Mouse (Mus musculus) intestine, embryonic 15.5 days (tissue): ENCODE results near the gene Slc7a1. TPM values are rescaled to one million over a fixed set of nuclear protein-coding genes. Genes with fewer than 3 reads are reported as not detected.

Experiments used
- ATAC-seq: fragments of 200-750 bp; cut with Nextera tagmentation; 2 replicates; pipeline ENCODE4 v1.8.0; 2017; ENCODE audit warnings: moderate TSS enrichment, moderate library complexity
- H3K27ac ChIP-seq: fragments of 300-500 bp; sonication (generic); 2 replicates; pipeline ENCODE4 v1.5.1; 2015; ENCODE audit warnings: mild to moderate bottlenecking, inconsistent platforms
- H3K27me3 ChIP-seq: fragments of 300-500 bp; sonication (generic); replicated peaks from 2 replicates; pipeline ENCODE4 v1.6.1; 2015; ENCODE audit warnings: inconsistent platforms
- H3K36me3 ChIP-seq: fragments of 300-500 bp; sonication (generic); 2 replicates; pipeline ENCODE4 v1.6.1; 2015; ENCODE audit warnings: inconsistent platforms
- H3K4me1 ChIP-seq: fragments of 300-500 bp; sonication (generic); replicated peaks from 2 replicates; pipeline ENCODE4 v1.6.1; 2015; ENCODE audit warnings: inconsistent platforms
- H3K4me2 ChIP-seq: fragments of 300-500 bp; sonication (generic); replicated peaks from 2 replicates; pipeline ENCODE4 v1.6.1; 2015; ENCODE audit warnings: mild to moderate bottlenecking, inconsistent platforms
- H3K4me3 ChIP-seq: fragments of 300-500 bp; sonication (generic); replicated peaks from 2 replicates; pipeline ENCODE4 v1.5.1; 2015; ENCODE audit warnings: inconsistent platforms
- H3K9ac ChIP-seq: fragments of 300-500 bp; sonication (generic); 2 replicates; pipeline ENCODE4 v1.6.1; 2015; ENCODE audit warnings: inconsistent platforms
- H3K9me3 ChIP-seq: fragments of 300-500 bp; sonication (generic); 2 replicates; pipeline ENCODE4 v1.6.1; 2016; ENCODE audit warnings: inconsistent platforms
- WGBS: fragments of 180-500 bp; shearing (Covaris S2); methylation state at CpG from one replicate; pipeline ENCODE4 v1.1.7; 2015; 5-methylcytosine and 5-hydroxymethylcytosine counted together
- polyA plus RNA-seq: library from polyadenylated mRNA; unstranded; fragments of >200 nt; fragmentation: Nextera tagmentation; extraction: Ambion mirVana; gene quantifications from 2 replicates; pipeline ENCODE4 v1.2.1, GENCODE M21; 2015

Slc7a1 gene
- polyA plus RNA-seq, 1 experiment from 2014 or later, result 28.8 TPM

GRCm38 (mm10) chr5:148412504-148412903 lies 12.8 kb upstream of the Slc7a1 start:
- Histone ChIP-seq H3K4me1 (no peaks in the 10 kb centered on the region; the same call in 1 of the 2 replicates), H3K36me3 (no peaks in the 10 kb centered on the region), H3K4me2 (no peak overlapping the region), H3K27ac (no peak overlapping the region), H3K9ac (no peak overlapping the region), H3K4me3 (no peak overlapping the region), H3K9me3 (no peaks in the 10 kb centered on the region), H3K27me3 (no peaks in the 10 kb centered on the region)
- 95% methylated on average over 4 of the region's 4 CpGs for WGBS
- ATAC-seq, result no peak

GRCm38 (mm10) chr5:148409465-148409864 lies 9.8 kb upstream of the Slc7a1 start:
- Histone ChIP-seq H3K9me3 (no peaks in the 10 kb centered on the region), H3K4me3 (no peak overlapping the region), H3K9ac (no peak overlapping the region), H3K4me2 (no peak overlapping the region), H3K36me3 (no peaks in the 10 kb centered on the region), H3K4me1 (no peaks in the 10 kb centered on the region; the same call in 1 of the 2 replicates), H3K27me3 (no peaks in the 10 kb centered on the region), H3K27ac (no peak overlapping the region)
- peak; percentile 53 for ATAC-seq
- 72% methylated on average over 8 of the region's 8 CpGs for WGBS

- no peak overlapping the region for H3K4me3 ChIP-seq
- no peak overlapping the region for H3K27ac ChIP-seq
- H3K4me2 ChIP-seq, result no peak overlapping the region
- H3K9me3 ChIP-seq, result no peaks in the 10 kb centered on the region
- no peaks in the 10 kb centered on the region for H3K27me3 ChIP-seq
- no peaks in the 10 kb centered on the region; the same call in 1 of the 2 replicates for H3K4me1 ChIP-seq
- no peak for ATAC-seq
- WGBS, result 91% methylated on average over 2 of the region's 2 CpGs
- no peak overlapping the region for H3K9ac ChIP-seq
- H3K36me3 ChIP-seq, result no peaks in the 10 kb centered on the region
Observed at GRCm38 (mm10) chr5:148406913-148407312, 7.2 kb upstream of the Slc7a1 start.

- H3K27me3 ChIP-seq, result no peaks in the 10 kb centered on the region
- no peak overlapping the region for H3K4me3 ChIP-seq
- H3K27ac ChIP-seq, result no peak overlapping the region
- no peak overlapping the region for H3K4me2 ChIP-seq
- 94% methylated on average over 7 of the region's 7 CpGs for WGBS
- no peaks in the 10 kb centered on the region for H3K4me1 ChIP-seq
- no peaks in the 10 kb centered on the region for H3K9me3 ChIP-seq
- H3K9ac ChIP-seq, result no peak overlapping the region
- no peaks in the 10 kb centered on the region for H3K36me3 ChIP-seq
- ATAC-seq, result no peak
Observed at GRCm38 (mm10) chr5:148404548-148404947, 4.8 kb upstream of the Slc7a1 start.

GRCm38 (mm10) chr5:148402641-148403040 lies 2.9 kb upstream of the Slc7a1 start:
- ATAC-seq, result no peak
- 74% methylated on average over 4 of the region's 4 CpGs for WGBS
- H3K9me3 ChIP-seq, result no peaks in the 10 kb centered on the region
- H3K4me3 ChIP-seq, result no peak overlapping the region
- no peak overlapping the region for H3K27ac ChIP-seq
- H3K4me2 ChIP-seq, result no peak overlapping the region
- 0 out of 2 replicates have a peak, but pooled peaks cover 4% of the 10 kb centered on the region for H3K4me1 ChIP-seq
- no peaks in the 10 kb centered on the region for H3K36me3 ChIP-seq
- H3K27me3 ChIP-seq, result no peaks in the 10 kb centered on the region
- H3K9ac ChIP-seq, result no peak overlapping the region

GRCm38 (mm10) chr5:148398766-148399659 lies 691 bp downstream of the Slc7a1 start:
- Histone ChIP-seq H3K4me3 (peak overlapping the region; percentile 80), H3K9me3 (no peaks in the 10 kb centered on the region), H3K27ac (peak overlapping the region; percentile 77), H3K4me2 (peak overlapping the region; percentile 93), H3K4me1 (0 out of 2 replicates have a peak, but pooled peaks cover 4% of the 10 kb centered on the region), H3K36me3 (no peaks in the 10 kb centered on the region), H3K27me3 (no peaks in the 10 kb centered on the region), H3K9ac (peak overlapping the region; percentile 74)
- ATAC-seq, result peak; percentile 79
- 1% methylated on average over 58 of the region's 58 CpGs for WGBS

- no peak overlapping the region for H3K27ac ChIP-seq
- no peaks in the 10 kb centered on the region for H3K36me3 ChIP-seq
- peak overlapping the region; percentile 80 for H3K4me3 ChIP-seq
- WGBS, result 46% methylated on average over 6 of the region's 6 CpGs
- no peak overlapping the region for H3K9ac ChIP-seq
- H3K9me3 ChIP-seq, result no peaks in the 10 kb centered on the region
- ATAC-seq, result no peak
- H3K4me2 ChIP-seq, result peak overlapping the region; percentile 93
- H3K27me3 ChIP-seq, result no peaks in the 10 kb centered on the region
- 0 out of 2 replicates have a peak, but pooled peaks cover 4% of the 10 kb centered on the region for H3K4me1 ChIP-seq
Observed at GRCm38 (mm10) chr5:148398451-148398765, 1.3 kb downstream of the Slc7a1 start.

GRCm38 (mm10) chr5:148397911-148398310 lies 1.8 kb downstream of the Slc7a1 start:
- Histone ChIP-seq H3K27ac (no peak overlapping the region), H3K4me2 (peak overlapping the region; percentile 18; the same call in 1 of the 2 replicates), H3K4me1 (0 out of 2 replicates have a peak, but pooled peaks cover 4% of the 10 kb centered on the region), H3K9me3 (no peaks in the 10 kb centered on the region), H3K36me3 (no peaks in the 10 kb centered on the region), H3K27me3 (no peaks in the 10 kb centered on the region), H3K4me3 (no peak overlapping the region), H3K9ac (no peak overlapping the region)
- ATAC-seq, result no peak
- whole genome bisulfite sequencing, result 66% methylated on average over 5 of the region's 5 CpGs

GRCm38 (mm10) chr5:148397418-148397817 lies 2.3 kb downstream of the Slc7a1 start:
- 0 out of 2 replicates have a peak, but pooled peaks cover 4% of the 10 kb centered on the region for H3K4me1 ChIP-seq
- no peaks in the 10 kb centered on the region for H3K27me3 ChIP-seq
- no peak for ATAC-seq
- H3K27ac ChIP-seq, result no peak overlapping the region
- H3K9ac ChIP-seq, result no peak overlapping the region
- no peaks in the 10 kb centered on the region for H3K9me3 ChIP-seq
- no peak overlapping the region for H3K4me3 ChIP-seq
- no peaks in the 10 kb centered on the region for H3K36me3 ChIP-seq
- WGBS, result 83% methylated on average over 4 of the region's 4 CpGs
- H3K4me2 ChIP-seq, result peak overlapping the region; percentile 18; the same call in 1 of the 2 replicates

GRCm38 (mm10) chr5:148393316-148393715 lies 6.4 kb downstream of the Slc7a1 start:
- 81% methylated on average over 8 of the region's 8 CpGs for WGBS
- H3K4me1 ChIP-seq, result 0 out of 2 replicates have a peak, but pooled peaks cover 4% of the 10 kb centered on the region

GRCm38 (mm10) chr5:148392831-148393230 lies 6.9 kb downstream of the Slc7a1 start:
- no peak overlapping the region for H3K27ac ChIP-seq
- 86% methylated on average over 6 of the region's 6 CpGs for WGBS

More at GRCm38 (mm10) chr5:148393316-148393715, 6.4 kb downstream of the Slc7a1 start:
- Histone ChIP-seq H3K9me3 (no peaks in the 10 kb centered on the region), H3K9ac (no peak overlapping the region), H3K4me2 (no peak overlapping the region), H3K4me3 (no peak overlapping the region), H3K27ac (no peak overlapping the region), H3K36me3 (no peaks in the 10 kb centered on the region), H3K27me3 (no peaks in the 10 kb centered on the region)
- no peak for ATAC-seq

GRCm38 (mm10) chr5:148389007-148389970 lies 10.4 kb downstream of the Slc7a1 start:
- H3K36me3 ChIP-seq, result no peaks in the 10 kb centered on the region
- no peaks in the 10 kb centered on the region for H3K27me3 ChIP-seq
- no peak overlapping the region for H3K4me2 ChIP-seq
- no peaks in the 10 kb centered on the region for H3K4me1 ChIP-seq
- 88% methylated on average over 15 of the region's 15 CpGs for whole genome bisulfite sequencing
- ATAC-seq, result no peak
- H3K27ac ChIP-seq, result no peak overlapping the region
- no peaks in the 10 kb centered on the region for H3K9me3 ChIP-seq
- no peak overlapping the region for H3K9ac ChIP-seq
- no peak overlapping the region for H3K4me3 ChIP-seq

More at GRCm38 (mm10) chr5:148392831-148393230, 6.9 kb downstream of the Slc7a1 start:
- Histone ChIP-seq H3K9me3 (no peaks in the 10 kb centered on the region), H3K36me3 (no peaks in the 10 kb centered on the region), H3K9ac (no peak overlapping the region), H3K4me1 (0 out of 2 replicates have a peak, but pooled peaks cover under 1% of the 10 kb centered on the region), H3K4me3 (no peak overlapping the region), H3K4me2 (no peak overlapping the region), H3K27me3 (no peaks in the 10 kb centered on the region)
- ATAC-seq, result no peak
